Mouse (Mus musculus): ENCODE measurements around the gene Gpr4. TPM values are rescaled to one million over a fixed set of nuclear protein-coding genes. Genes with fewer than 3 reads are reported as not detected.

The Gpr4 gene
- total RNA-seq, 2 experiments from 2014 or later, result 2.4 to 3.8 TPM

- Histone ChIP-seq H3K27ac (no peak overlapping the region; the same call in 1 of the 2 replicates), H3K4me3 (no peak overlapping the region; the same call in 1 of the 2 replicates)
- intact Hi-C loops (cut with DNase I), result no loop called here
- no peak for TF ChIP-seq CTCF (IDR thresholded peaks at IDR 0.05)
- no peak for DNase-seq (ENCODE audit: extremely low spot score in 1 of 2, low spot score in 2 of 2)
Observed at GRCm38 (mm10) chr7:19214940-19215339, 2.6 kb downstream of the Gpr4 start.

DNA sequence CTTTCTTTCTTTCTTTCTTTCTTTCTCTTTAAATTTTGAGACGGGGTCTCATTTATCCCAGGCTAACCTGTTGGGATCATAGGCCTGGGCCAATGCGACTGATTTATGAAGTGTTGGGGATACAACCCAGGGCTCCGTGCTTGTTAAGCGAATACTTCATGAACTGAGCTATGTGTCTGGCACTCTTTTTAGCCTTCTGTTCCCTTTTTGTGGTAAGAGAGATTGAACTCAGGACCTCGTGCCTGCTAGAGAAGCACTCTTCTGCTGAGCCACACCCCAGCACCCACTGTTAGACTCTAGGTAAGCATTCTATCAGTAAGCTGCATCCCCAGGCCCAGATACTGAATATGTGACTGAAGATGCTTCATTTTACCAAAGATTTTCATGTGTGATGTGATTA is 5.2 kb downstream of the Gpr4 start:
- Histone ChIP-seq H3K4me3 (no peak overlapping the region), H3K27ac (no peak overlapping the region)
- TF ChIP-seq CTCF (IDR thresholded peaks at IDR 0.05), result no peak
- no peak for DNase-seq (ENCODE audit: extremely low spot score in 1 of 2, low spot score in 2 of 2)
- intact Hi-C loops (cut with DNase I), result no loop called here

- TF ChIP-seq CTCF (IDR thresholded peaks at IDR 0.05), result no peak
- no peak overlapping the region for H3K27ac ChIP-seq
- no peak for DNase-seq (ENCODE audit: extremely low spot score in 1 of 2, low spot score in 2 of 2)
- H3K4me3 ChIP-seq, result no peak overlapping the region
- intact Hi-C loops (cut with DNase I), result no loop called here
Observed at GRCm38 (mm10) chr7:19217944-19218343, 5.6 kb downstream of the Gpr4 start.

DNA sequence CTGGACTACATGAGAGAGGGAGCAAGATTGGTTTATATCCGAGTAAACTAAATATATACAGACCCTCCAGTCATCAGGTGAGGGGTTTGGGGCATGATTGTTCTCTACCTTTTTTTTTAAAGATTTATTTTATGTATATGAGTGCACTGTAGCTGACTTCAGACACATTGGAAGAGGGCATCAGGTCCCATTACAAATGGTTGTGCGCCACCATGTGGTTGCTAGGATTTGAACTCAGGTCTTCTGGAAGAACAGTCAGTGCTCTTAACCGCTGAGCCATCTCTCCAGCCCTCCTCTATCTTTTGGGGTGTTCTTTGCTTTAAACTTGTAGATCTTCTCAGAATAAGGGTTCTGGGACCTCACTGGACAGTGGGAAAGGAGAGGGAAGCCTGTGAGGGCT is 7.7 kb downstream of the Gpr4 start:
- intact Hi-C loops (cut with DNase I), result no loop called here
- Histone ChIP-seq H3K27ac (no peak overlapping the region), H3K4me3 (no peak overlapping the region)
- DNase-seq (ENCODE audit: extremely low spot score in 1 of 2, low spot score in 2 of 2), result no peak
- no peak for TF ChIP-seq CTCF (IDR thresholded peaks at IDR 0.05)

GRCm38 (mm10) chr7:19222189-19222588 is 9.9 kb downstream of the Gpr4 start:
- no peak for TF ChIP-seq CTCF (IDR thresholded peaks at IDR 0.05)
- Histone ChIP-seq H3K27ac (no peak overlapping the region), H3K4me3 (no peak overlapping the region)
- intact Hi-C loops (cut with DNase I), result no loop called here
- DNase-seq (ENCODE audit: extremely low spot score in 1 of 2, low spot score in 2 of 2), result no peak

- no peak for DNase-seq (ENCODE audit: extremely low spot score in 1 of 2, low spot score in 2 of 2)
- intact Hi-C loops (cut with DNase I), result no loop called here
- TF ChIP-seq CTCF (IDR thresholded peaks at IDR 0.05), result no peak
- Histone ChIP-seq H3K27ac (no peak overlapping the region), H3K4me3 (no peak overlapping the region)
Observed at GRCm38 (mm10) chr7:19222875-19223274, 10.5 kb downstream of the Gpr4 start.

- Histone ChIP-seq H3K27ac (no peak overlapping the region), H3K4me3 (no peak overlapping the region)
- DNase-seq (ENCODE audit: extremely low spot score in 1 of 2, low spot score in 2 of 2), result no peak
- no peak for TF ChIP-seq CTCF (IDR thresholded peaks at IDR 0.05)
- intact Hi-C loops (cut with DNase I), result no loop called here
Observed at GRCm38 (mm10) chr7:19224933-19225332, 12.6 kb downstream of the Gpr4 start.

DNA sequence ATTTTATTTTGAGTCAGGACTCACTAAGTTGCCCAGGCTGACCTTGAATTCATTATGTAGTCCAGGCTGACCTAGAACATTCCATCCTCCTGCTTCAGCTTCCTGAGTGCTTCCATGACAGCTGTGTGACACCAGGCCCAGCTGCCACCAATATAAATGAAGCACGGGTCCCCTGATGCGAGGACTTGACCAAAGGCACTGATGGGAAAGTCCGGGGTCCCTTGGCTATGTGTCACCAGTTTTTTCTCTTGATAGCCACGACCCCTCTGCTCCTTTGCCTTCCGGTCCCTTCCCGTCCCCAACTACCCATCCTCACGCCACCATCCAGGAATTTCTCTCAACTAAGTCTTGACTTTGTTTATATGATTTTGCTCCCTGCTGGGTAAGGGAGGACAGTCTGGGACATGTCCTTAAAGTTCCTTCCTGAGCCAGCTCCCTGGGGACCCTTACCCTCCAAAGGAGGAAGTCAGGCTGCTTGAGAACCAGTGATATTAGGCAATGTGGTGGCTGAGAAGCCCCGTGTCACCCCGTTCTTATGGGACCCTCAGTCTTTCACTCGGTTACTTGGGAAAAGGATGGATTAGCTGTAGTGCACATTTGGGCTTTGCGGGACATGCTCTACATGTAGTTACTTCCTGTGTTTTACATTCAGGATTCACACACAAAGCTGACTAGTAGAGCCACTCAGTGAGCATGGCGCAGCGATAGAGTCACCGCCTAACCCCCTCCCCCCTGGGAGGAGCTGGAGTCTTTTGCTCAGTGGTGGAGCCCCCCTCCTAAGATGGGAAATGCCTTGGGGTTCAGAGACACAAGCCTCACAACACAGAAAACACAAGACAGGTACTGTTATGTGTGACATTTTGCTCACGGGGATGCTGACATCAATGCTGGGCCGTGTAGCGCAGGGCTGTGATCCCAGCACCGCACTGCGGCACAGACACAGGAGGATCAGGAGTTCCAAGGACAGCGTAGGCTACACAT is 14.8 kb downstream of the Gpr4 start:
- DNase-seq (ENCODE audit: extremely low spot score in 1 of 2, low spot score in 2 of 2), result peak; percentile 33 to 40
- Histone ChIP-seq H3K4me3 (peak overlapping the region; percentile 56), H3K27ac (peak overlapping the region; percentile 97)
- no peak for TF ChIP-seq CTCF (IDR thresholded peaks at IDR 0.05)
- intact Hi-C loops (cut with DNase I), result no loop called here

DNA sequence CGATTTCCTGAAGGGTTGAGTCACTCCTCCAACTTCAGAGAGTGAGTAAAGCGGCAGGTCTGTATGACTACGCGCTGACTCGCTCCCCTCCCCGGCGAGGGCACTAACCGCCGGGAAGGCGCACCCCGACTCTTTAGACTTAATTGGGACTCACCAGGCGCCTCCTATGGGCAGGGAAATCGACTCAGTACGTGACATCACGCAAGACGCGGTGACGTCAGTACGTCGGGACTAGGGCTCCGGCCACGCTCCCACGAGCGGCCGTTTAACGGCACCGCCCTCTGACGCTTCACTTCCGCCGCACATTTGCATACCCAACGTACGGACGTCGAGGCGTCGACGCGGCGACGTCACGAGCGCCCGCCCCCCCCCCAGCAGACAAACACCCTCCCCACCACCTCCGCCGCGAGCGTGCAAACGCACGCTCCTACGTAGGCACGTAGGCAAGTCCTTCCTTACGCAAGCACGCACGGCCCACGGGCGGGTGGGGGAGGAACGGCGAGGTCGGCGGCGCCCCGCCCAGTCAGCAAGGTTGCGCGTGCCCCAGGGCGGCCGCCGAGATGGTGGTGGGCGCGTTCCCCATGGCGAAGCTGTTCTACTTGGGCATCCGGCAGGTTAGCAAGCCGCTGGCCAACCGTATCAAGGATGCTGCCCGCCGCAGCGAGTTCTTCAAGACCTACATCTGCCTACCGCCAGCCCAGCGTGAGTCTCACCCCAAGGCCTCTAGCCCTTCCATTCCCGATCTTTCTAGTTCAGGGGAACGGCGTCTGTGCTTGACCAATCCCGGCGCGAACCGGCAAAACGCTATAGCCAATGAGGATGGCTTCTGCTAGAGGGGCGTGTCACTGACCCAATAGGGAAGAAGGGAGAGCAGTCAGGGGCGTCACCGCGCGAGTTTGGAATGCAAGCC is 15.8 kb downstream of the Gpr4 start, which contains the start of gene Opa3:
TSS of gene Opa3 (plus strand) at position 452 of the 910 bp plus-strand sequence.
- Histone ChIP-seq H3K4me3 (peak within 1 kb of the TSS; percentile 83), H3K27ac (peak within 1 kb of the TSS; percentile 100)
- peak; percentile 62 for TF ChIP-seq CTCF (IDR thresholded peaks at IDR 0.05)
- DNase-seq (ENCODE audit: extremely low spot score in 1 of 2, low spot score in 2 of 2), result peak; percentile 100
- intact Hi-C loops (cut with DNase I), result no loop called here

DNA sequence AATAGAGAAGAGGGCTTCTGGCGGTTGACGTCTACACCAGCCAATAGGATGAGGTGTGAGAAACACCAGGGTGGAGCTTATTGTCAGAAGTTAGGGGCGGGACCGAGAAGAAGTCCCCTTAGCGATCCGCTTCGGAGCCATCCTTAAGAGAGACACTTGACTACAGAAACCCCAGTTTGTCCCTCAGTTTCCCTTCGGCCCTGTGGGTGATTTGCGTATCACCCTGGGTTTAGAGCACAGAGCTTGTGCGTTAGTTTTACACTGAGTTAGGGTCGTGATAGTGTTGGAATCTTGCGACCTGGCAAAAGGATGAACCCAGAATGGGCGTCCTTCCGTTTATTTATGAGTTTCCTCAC is 16.4 kb downstream of the Gpr4 start:
- peak overlapping the region; percentile 100 for H3K27ac ChIP-seq
- no peak for DNase-seq (ENCODE audit: extremely low spot score in 1 of 2, low spot score in 2 of 2)
- no peak for TF ChIP-seq CTCF (IDR thresholded peaks at IDR 0.05)
- intact Hi-C loops (cut with DNase I), result no loop called here
- peak overlapping the region; percentile 83 for H3K4me3 ChIP-seq

DNA sequence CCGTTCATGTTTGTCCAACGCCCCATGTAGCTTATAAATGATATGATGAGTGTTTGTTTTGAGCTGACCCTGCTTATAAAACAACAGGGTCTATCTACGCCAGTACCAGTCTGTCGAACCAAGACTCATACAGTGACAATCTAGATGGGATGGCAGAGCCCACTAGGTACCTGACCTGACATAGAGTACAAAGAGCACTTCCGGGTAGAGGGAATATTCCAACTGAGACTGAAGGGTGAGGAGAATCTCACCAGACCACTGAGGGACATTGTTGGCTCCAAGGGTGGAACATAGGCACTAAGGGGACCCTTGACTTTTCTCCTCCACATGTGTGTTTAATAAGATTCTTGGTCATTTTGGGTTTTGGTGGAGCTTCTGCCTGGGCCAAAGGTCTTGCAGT is 17.1 kb downstream of the Gpr4 start:
- no peak for TF ChIP-seq CTCF (IDR thresholded peaks at IDR 0.05)
- H3K27ac ChIP-seq, result peak overlapping the region; percentile 100; the same call in 1 of the 2 replicates
- intact Hi-C loops (cut with DNase I), result no loop called here
- peak overlapping the region; percentile 83 for H3K4me3 ChIP-seq
- DNase-seq (ENCODE audit: extremely low spot score in 1 of 2, low spot score in 2 of 2), result no peak

All from left cerebral cortex, adult 2 months (tissue).